Mouse (Mus musculus) neutrophil, adult 59 days (primary cell): ENCODE data around the gene Ppp1cb. TPM values are rescaled to one million over a fixed set of nuclear protein-coding genes. Genes with fewer than 3 reads are reported as not detected.

Source experiments
- total RNA-seq, 2 experiments: library from RNA; stranded (reverse); gene quantifications; 1 replicate in 1 of 2; 2 replicates in 1 of 2; pipeline ENCODE4 v1.2.4; 2023

Gene Ppp1cb
- 100 to 1,000 TPM; 258 to 259 TPM for total RNA-seq

GRCm38 (mm10) chr5:32458408-32459143, at the start of gene Ppp1cb:
TSS of gene Ppp1cb (plus strand) at chr5:32458843.

Other genes starting within 250 kb of the Ppp1cb start
- gene Plb1, start 226.1 kb upstream of the Ppp1cb start, total RNA-seq: not detected
- gene Yes1, start 152.3 kb downstream of the Ppp1cb start, total RNA-seq: 1 to 10 TPM; 1.0 to 1.1 TPM